Mouse (Mus musculus) naive thymus-derived CD4-positive, alpha-beta T cell, adult 2 months (primary cell): ENCODE measurements around the gene Fbxo41.
"Not testable (repeated sequence)": the region's sequence is repeated elsewhere in the genome, so short reads cannot be mapped to it uniquely, and the experiment has no call there.

Experiments
- DNase-seq: peaks from one replicate; pipeline ENCODE4 v3.0.0-alpha.2; 2011; ENCODE audit warnings: low read depth

Gene Fbxo41

GRCm38 (mm10) chr6:85491606-85492005, 11.2 kb downstream of the Fbxo41 start:
- DNase-seq: no peak

DNA sequence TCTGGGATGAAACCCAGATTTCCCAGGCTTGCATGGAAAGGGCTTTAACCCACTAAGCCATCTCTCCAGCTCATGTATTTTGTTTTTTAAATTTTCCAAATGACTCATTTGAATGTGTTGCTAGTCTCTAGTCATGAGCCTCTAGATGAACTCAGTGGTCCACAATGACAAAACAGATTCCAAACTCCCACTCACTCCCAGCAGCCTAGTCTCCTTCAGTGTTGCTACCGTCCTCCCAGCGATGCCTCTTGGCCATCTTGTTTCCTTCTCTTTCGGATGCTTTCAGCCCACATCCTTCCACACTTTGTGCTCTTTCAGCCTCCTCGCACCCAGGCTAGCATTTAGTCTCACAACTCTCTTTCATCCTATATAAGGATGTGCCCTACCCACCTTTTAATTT, 12.5 kb downstream of the Fbxo41 start:
- no peak for DNase-seq

GRCm38 (mm10) chr6:85489717-85490116, 13.1 kb downstream of the Fbxo41 start:
- no peak for DNase-seq

GRCm38 (mm10) chr6:85488510-85488909, 14.3 kb downstream of the Fbxo41 start:
- no peak for DNase-seq

DNA sequence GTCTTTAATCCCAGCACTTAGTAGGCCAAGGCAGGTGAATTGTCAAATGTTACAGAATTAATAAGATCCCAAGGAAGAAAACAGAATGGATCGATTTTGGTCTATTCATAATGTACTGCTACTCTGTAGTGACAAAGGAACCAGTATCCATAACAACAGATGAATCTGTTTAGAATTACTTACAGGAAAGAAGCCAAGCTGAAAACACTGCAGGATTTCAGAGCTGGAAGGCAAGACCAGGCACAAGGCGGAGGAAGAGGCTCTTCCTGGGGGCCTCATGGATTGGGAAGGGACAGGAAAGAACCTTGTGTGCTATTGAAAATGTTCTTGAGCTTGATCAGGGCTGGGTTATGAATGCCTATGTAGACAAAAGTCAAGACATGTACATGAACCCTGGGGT, 17.1 kb downstream of the Fbxo41 start:
- no peak for DNase-seq

DNA sequence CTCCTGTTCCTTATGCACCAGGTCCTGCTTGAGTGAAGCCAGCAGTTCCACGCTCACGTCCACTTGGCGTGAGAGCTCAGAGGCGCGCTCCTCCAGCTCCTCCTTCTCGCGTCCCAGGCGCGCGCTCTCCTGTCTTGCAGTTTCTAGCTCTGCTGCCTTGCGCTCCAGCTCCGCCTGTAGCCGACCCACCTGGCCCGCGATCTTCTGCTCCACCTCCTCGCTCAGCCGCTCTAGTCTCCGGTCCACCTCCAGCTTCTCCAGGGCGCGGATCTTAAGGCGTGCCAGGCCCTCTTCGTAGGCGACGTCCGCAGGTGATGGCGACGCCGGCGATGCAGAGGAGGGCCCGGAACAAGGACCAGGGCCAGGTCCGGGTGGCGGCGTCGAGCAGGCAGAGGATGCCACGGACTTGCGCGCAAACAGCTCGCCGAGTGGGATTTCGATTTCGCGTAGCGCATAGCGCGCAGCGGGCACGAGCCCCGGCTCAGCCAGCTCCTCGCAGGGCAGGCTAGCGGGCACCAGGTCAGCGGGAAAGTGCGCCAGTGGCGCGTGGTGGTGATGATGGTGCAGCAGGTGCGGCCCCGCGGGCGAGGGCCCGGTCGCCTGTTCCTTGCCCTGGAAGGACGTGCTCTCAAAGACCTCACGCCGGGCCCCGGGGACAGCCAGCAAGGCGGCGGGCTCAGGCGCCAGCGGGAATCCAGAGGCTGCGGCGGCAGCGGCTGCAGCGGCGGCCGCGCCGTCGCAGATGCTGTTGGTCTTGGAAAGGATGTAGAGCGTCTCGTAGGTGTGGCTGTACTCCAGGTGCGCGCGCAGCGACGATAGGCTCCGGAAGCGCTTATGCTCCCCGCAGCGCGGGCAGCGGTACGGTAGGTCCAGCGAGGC, 18.7 kb downstream of the Fbxo41 start:
- DNase-seq: no peak

DNA sequence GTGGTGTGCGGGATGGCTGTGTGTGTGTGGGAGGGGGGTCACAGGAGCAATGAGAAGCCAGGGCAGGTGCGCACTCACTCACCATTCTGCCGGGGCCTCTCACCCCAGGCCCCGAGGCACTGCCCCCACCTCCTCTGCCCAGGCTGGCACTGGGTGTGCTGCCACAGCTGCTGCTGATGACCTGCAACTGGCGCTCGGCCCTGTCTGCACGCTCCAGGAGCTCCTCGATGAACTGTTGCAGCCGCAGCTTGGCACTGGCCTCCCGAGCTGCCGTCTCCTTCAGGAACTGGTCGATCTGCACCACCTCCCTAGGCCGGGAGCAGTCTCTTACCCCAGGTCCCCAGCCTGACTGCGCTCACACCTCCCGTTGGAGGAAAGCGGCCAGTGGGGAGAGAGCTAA, 22.1 kb downstream of the Fbxo41 start:
- no peak for DNase-seq

DNA sequence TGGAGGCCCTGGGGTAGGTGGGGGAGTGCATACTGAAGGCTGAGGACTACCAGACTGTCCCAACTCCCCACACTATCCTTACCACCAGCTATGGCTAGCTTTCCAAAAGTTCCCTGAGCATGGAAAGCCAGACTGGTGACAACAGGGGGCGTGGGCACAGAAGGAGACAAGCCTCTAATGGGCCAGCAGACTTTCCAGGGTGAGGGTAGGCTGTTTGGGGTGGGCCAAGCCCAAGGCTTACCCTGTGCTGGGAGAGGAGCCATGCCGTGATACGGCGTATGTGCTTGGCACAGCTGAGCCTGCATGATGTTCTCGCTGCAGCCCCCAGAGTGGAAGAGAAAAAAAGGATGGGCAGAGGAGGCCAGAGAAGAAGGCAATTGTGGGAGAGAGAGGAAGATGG, 22.8 kb downstream of the Fbxo41 start:
- no peak for DNase-seq

GRCm38 (mm10) chr6:85478416-85478815, 24.4 kb downstream of the Fbxo41 start:
- no peak for DNase-seq

DNA sequence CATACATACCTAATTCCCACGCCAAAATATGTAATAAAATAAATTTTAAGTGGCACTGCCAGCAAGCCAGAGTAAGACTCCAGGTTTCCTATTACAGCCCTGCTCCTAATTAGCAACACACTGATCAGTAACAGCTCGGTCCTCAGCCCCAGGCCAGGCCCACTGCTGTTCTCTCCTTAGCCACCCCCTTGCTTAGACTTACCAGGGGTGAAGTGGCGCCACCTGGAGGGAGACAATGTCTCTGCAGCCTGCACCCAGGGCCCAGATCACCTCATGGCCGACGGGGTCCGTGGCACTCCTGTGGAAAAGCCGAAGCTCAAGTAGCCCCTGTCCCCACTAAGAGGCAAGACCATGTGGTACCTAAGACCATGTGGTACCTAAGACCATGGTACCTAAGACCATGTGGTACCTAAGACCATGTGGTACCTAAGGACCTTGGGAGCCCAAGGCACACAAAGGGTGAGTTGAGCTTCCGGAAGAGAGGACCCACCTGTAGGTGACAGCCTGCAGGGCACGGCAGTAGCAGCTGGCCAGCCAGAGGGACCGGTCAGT, 25.4 kb downstream of the Fbxo41 start:
- peak; percentile 43 for DNase-seq

DNA sequence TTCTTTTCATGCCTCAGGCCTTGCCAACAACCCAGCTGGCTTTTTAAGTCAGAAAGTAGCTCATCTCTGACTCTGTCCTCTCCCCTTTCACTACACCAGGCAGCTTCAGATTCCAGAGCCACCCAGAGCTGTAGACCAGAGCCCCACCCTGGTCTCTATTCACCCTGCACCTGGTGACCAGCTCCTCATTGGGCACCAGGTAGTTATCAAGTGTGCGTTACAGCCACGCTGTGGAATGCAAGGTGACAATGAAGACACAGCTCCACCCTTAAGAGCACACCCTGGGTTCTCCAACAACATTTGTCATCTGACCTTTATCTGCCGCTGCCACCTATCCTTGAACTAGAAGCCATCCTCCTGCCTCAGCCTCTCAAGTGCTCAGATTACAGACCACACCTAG, 27.2 kb downstream of the Fbxo41 start:
- no peak for DNase-seq

DNA sequence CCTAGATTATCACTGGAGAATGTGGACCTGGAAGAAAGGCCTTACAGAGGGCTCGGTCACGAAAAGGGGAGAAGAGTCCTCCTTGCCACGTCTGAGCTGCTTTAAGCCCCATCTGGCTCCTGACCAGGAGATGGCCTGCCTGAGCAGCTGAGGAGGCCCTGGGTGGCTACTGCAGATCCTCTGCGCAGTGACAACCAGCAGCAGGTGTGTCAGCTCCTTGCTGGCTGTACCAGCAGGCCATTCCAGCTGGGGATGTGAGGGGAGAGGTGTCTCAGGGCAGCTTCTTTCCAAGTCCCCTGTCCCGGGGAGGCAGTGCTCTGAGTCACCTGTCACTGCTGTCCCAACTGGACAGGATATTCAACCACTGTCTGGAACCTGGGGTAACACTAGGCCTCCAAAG, 30.3 kb downstream of the Fbxo41 start:
- DNase-seq: no peak

- no peak for DNase-seq
These were observed 30.8 kb downstream of the Fbxo41 start for GRCm38 (mm10) chr6:85471962-85472361.

DNA sequence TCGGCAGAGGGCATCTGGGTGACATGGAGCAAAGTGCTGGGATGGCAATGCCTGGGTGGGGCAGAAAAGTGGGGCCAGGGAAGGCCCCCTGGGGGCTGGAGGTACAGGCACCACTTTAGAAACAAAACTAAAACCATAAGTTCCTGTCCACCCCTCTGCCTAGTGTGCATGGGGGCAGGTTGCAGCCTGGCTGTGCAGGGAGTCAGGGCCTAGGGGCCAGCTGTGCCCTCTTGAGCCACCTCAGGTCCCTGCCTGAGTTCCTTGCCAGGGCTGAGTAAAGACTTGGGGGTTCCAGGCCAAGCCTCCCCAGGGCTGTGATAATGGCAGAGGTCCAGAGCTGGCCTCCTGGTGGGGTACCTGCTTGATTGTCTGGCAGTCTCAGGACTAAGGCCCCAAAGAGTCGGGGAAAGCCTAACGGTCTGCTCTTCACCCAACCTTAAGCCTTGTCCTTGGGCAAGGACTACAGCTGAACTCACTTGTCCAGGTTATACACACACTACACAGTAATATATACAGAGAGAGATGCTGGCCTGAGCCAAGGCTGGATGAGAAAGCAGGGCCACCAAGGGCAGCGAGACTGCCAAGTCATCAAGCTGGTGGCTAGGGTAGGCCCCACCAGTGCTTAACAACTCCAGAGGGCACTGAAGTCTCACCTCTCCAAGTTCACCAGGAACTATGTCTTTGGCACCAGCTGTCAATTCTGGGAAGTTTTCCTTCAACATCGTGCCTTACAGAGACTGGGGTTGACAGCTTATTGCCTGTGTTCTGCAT, 32.9 kb downstream of the Fbxo41 start:
- DNase-seq: no peak

GRCm38 (mm10) chr6:85465381-85465780, 37.4 kb downstream of the Fbxo41 start:
- no peak for DNase-seq

DNA sequence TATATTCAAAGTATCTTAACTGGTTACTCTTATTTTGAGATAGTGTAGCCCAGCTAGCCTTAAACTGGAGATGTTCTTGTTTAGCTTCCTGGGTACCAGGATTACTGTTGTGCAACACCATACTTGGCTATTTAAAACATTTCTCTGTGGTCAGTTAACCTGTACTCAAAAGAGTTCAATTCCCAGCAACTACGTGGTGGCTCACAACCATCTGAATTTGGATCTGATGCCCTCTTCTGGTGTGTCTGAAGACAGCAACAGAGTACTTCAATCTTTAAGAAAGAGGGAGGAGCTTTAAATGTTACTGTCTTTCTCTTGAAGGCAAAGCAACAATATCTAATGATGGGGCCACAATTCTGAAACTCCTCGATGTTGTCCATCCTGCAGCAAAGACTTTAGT, 43.2 kb downstream of the Fbxo41 start:
- no peak for DNase-seq

DNA sequence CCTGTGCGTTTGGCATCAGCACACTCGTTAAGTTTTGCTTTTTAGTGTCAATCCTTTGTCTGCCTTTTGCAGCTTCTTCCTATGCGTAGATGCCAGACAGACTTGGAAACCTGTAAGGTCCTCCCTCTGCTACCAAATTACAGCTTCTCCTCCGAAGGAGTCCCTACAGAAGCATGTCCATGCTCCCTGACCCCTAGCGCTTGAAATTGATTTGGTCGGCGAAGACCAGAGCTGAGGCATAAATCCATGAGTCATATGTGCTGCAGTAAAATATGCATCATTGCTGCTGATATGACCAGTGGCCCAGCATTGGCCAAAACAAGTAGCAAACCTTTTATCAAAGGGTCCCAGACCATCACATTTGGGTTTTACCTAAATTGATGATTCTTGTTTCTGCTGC, 50.0 kb downstream of the Fbxo41 start:
- no peak for DNase-seq

DNA sequence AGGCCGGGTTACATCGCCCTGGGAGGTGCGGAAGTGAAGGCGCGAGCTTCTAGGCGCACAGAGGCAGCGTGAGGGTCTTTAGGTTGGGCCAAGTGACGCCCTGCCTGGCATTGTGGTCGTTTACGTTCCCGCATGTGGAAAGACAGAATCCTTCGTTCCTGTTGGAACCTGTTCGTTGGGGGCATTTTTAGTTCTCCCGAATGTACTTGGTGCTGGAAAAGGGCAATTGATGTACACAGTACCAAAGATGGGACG, 50.5 kb downstream of the Fbxo41 start:
- DNase-seq: no peak

- peak; percentile 94 for DNase-seq
These were observed 51.0 kb downstream of the Fbxo41 start, which contains the start of gene Pradc1 for GRCm38 (mm10) chr6:85451664-85452410. Gene Pradc1 (minus strand): TSS chr6:85451970.

- DNase-seq: peak; percentile 99
These were observed 51.8 kb downstream of the Fbxo41 start, which contains the start of gene Cct7 for GRCm38 (mm10) chr6:85450697-85451663. Gene Cct7 (plus strand): TSS chr6:85451514.

GRCm38 (mm10) chr6:85450140-85450539, 52.7 kb downstream of the Fbxo41 start:
- DNase-seq: not testable (repeated sequence)
